Mouse (Mus musculus) megakaryocyte, embryonic 14.5 days (primary cell): ENCODE data around the gene Fuz.

Source experiments
- FLI1 ChIP-seq: IDR thresholded peaks from 2 replicates; pipeline ENCODE4 v1.6.1; 2012; ENCODE audit warnings: low read length, inconsistent platforms, mixed read lengths
- GATA1 ChIP-seq: IDR thresholded peaks from 3 replicates; pipeline ENCODE4 v1.6.1; 2012; ENCODE audit warnings: mixed read lengths, low read length, inconsistent platforms, borderline replicate concordance

- TF ChIP-seq FLI1 (no peak), GATA1 (no peak)
Measured at GRCm38 (mm10) chr7:44852259-44853027, 43.4 kb upstream of the Fuz start.
